Comparison of ENCODE assay signal across 8 mouse cellular contexts in the genomic region with DNA sequence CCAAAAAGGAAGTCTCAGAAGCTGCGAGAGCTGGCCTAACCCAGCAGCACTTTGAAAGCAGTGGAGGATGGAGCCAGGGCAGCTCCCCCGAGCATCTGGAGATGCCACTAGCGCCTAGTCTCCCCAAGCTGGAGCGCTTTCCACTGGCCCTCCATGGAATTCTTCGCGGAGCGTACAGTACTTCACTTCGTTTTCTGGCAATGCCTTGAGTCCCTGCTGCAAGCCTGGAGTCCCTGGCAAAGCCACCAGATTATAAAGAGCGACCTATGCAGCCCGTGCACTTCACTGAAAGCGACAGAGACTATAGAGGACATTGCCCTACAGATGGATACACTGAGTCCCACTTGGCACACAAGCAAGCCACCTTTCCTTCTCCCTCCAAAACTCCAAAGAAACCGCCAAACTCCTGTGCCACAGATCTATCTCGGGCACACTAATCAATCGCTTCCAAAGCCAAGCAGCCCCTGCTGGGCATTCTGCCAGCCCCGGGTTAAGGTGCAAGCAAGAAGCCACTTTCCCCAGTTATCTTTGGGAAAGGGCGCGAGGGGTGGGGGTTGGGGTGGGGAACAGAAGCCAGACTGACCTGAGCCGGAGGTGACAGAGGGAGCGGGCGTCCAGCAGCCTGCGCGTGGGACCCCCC. TPM values are rescaled to one million over a fixed set of nuclear protein-coding genes. Genes with fewer than 3 reads are reported as not detected.
DNase-seq lines count a peak whose midpoint lies in the region; ATAC-seq and TF ChIP-seq lines count a peak whose summit lies in the region.

No protein-coding gene starts in this region.

- TF ChIP-seq CTCF in liver, adult 2 months (IDR thresholded peaks at IDR 0.05; ENCODE audit: low read depth, low read length): no peak

- peak overlapping the region; percentile 62 for H3K4me3 ChIP-seq in liver, adult 2 months (ENCODE audit: insufficient read depth, low read depth, low read length)
- peak overlapping the region; percentile 71 for H3K4me3 ChIP-seq in heart, embryonic 13.5 days
- H3K4me3 ChIP-seq in limb, embryonic 13.5 days: peak overlapping the region; percentile 74
- peak overlapping the region; percentile 64 for H3K4me3 ChIP-seq in neural tube, embryonic 11.5 days (ENCODE audit: low read depth, low read length)

- peak; percentile 61 for DNase-seq in liver, adult 2 months (ENCODE audit: extremely low read depth, low read depth, low spot score)
- DNase-seq in liver: no peak
- DNase-seq in embryo, embryonic 11 days: peak; percentile 45
- DNase-seq in neural tube, embryonic 11.5 days (ENCODE audit: low spot score): peak; percentile 46
- DNase-seq in layer of hippocampus, adult 11-12 months (ENCODE audit: low spot score): no peak

- H3K9me3 ChIP-seq in heart, embryonic 13.5 days: 0 out of 2 replicates have a peak, but pooled peaks cover 4% of the 10 kb centered on the region
- peaks cover 6% of the 10 kb centered on the region; the same call in 1 of the 2 replicates for H3K9me3 ChIP-seq in limb, embryonic 13.5 days
- no peaks in the 10 kb centered on the region for H3K9me3 ChIP-seq in neural tube, embryonic 11.5 days (ENCODE audit: control insufficient read depth, low read length)

- no peaks in the 10 kb centered on the region; the same call in 1 of the 2 replicates for H3K27me3 ChIP-seq in liver, adult 2 months (ENCODE audit: control insufficient read depth, insufficient read depth, low read length)
- H3K27me3 ChIP-seq in heart, embryonic 13.5 days (replicated peaks): peaks cover 26% of the 10 kb centered on the region
- peaks cover 6% of the 10 kb centered on the region; the same call in 1 of the 2 replicates for H3K27me3 ChIP-seq in limb, embryonic 13.5 days
- peaks cover 31% of the 10 kb centered on the region for H3K27me3 ChIP-seq in neural tube, embryonic 11.5 days (ENCODE audit: control insufficient read depth, insufficient read depth, low read length)

- 0 out of 2 replicates have a peak, but pooled peaks have one; percentile 18 for ATAC-seq in heart, embryonic 13.5 days (ENCODE audit: extremely low read depth, insufficient number of reproducible peaks, low FRiP score, low TSS enrichment)
- ATAC-seq in limb, embryonic 13.5 days (ENCODE audit: low FRiP score, low read depth): no peak
- ATAC-seq in neural tube, embryonic 11.5 days (ENCODE audit: insufficient read depth, low FRiP score, low TSS enrichment): peak; percentile 8; the same call in 1 of the 2 replicates
- ATAC-seq in CD4-positive, CD25-positive, alpha-beta regulatory T cell, adult 4 months: no peak

- no peaks in the 10 kb centered on the region for H3K79me2 ChIP-seq in liver, adult 2 months (ENCODE audit: control insufficient read depth, insufficient read depth, low read length)

- peak overlapping the region; percentile 69 for H3K9ac ChIP-seq in liver, adult 2 months (ENCODE audit: low read depth, low read length)
- peak overlapping the region; percentile 84 for H3K9ac ChIP-seq in heart, embryonic 13.5 days
- peak overlapping the region; percentile 91 for H3K9ac ChIP-seq in limb, embryonic 13.5 days
- H3K9ac ChIP-seq in neural tube, embryonic 11.5 days (ENCODE audit: low read length): peak overlapping the region; percentile 68

- no peaks in the 10 kb centered on the region for H3K36me3 ChIP-seq in liver, adult 2 months (ENCODE audit: control insufficient read depth, insufficient read depth, low read length)
- no peaks in the 10 kb centered on the region for H3K36me3 ChIP-seq in heart, embryonic 13.5 days
- no peaks in the 10 kb centered on the region for H3K36me3 ChIP-seq in limb, embryonic 13.5 days
- H3K36me3 ChIP-seq in neural tube, embryonic 11.5 days (ENCODE audit: control insufficient read depth, insufficient read depth, low read length): no peaks in the 10 kb centered on the region

- peaks cover 6% of the 10 kb centered on the region for H3K4me1 ChIP-seq in liver, adult 2 months (ENCODE audit: control insufficient read depth, insufficient read depth, low read length)
- H3K4me1 ChIP-seq in heart, embryonic 13.5 days: peaks cover 58% of the 10 kb centered on the region
- H3K4me1 ChIP-seq in limb, embryonic 13.5 days: peaks cover 38% of the 10 kb centered on the region
- H3K4me1 ChIP-seq in neural tube, embryonic 11.5 days (ENCODE audit: control insufficient read depth, insufficient read depth, low read length): peaks cover 22% of the 10 kb centered on the region; the same call in 1 of the 2 replicates

- 2% methylated on average over 22 of the region's 22 CpGs for WGBS in liver, adult 2 months
- WGBS in heart, embryonic 13.5 days: under 1% methylated on average over 22 of the region's 22 CpGs
- 2% methylated on average over 22 of the region's 22 CpGs for whole genome bisulfite sequencing in limb, embryonic 13.5 days
- 2% methylated on average over 22 of the region's 22 CpGs for WGBS in neural tube, embryonic 11.5 days

- H3K27ac ChIP-seq in liver, adult 2 months (replicated peaks; ENCODE audit: insufficient read depth, low read depth, low read length): no peak overlapping the region
- peak overlapping the region; percentile 72 for H3K27ac ChIP-seq in heart, embryonic 13.5 days (replicated peaks)
- peak overlapping the region; percentile 95 for H3K27ac ChIP-seq in limb, embryonic 13.5 days
- H3K27ac ChIP-seq in neural tube, embryonic 11.5 days (ENCODE audit: low read depth, low read length): no peak overlapping the region

- TF ChIP-seq POLR2A in liver, adult 2 months (IDR thresholded peaks at IDR 0.05; ENCODE audit: extremely low read depth, insufficient read depth, low read length): no peak

- peak overlapping the region; percentile 87 for H3K4me2 ChIP-seq in heart, embryonic 13.5 days
- H3K4me2 ChIP-seq in limb, embryonic 13.5 days (replicated peaks): peak overlapping the region; percentile 79
- H3K4me2 ChIP-seq in neural tube, embryonic 11.5 days (ENCODE audit: low read depth): peak overlapping the region; percentile 95

RNA-seq across cellular contexts. Expression of gene Col12a1, which starts 0.7 kb away (rescaled TPM):
- total RNA-seq in liver, adult 2 months (2014; rRNA removed): 0.60 and 1.0 TPM in 2 replicates
- polyA plus RNA-seq in liver, adult 2 months (2012; rRNA removed): 1.7 and 1.8 TPM in 2 replicates
- 13.2 and 14.7 TPM in 2 replicates for polyA plus RNA-seq in heart, embryonic 13.5 days (2015; fragmentation: Nextera tagmentation; extraction: Ambion mirVana)
- 87.8 and 99.8 TPM in 2 replicates for polyA plus RNA-seq in limb, embryonic 13.5 days (2015; fragmentation: Nextera tagmentation; extraction: Ambion mirVana)
- polyA plus RNA-seq in neural tube, embryonic 11.5 days (2014; fragmentation: Nextera tagmentation; extraction: Ambion mirVana): 19.9 and 24.2 TPM in 2 replicates
- polyA plus RNA-seq in CD4-positive, CD25-positive, alpha-beta regulatory T cell, adult 4 months (2017; shearing (Covaris generic)): not detected

RNA-seq across cellular contexts. Expression of gene Cox7a2, which starts 41.7 kb away (rescaled TPM):
- total RNA-seq in liver, adult 2 months (2014; rRNA removed): 458 and 539 TPM in 2 replicates
- 163 and 249 TPM in 2 replicates for polyA plus RNA-seq in liver, adult 2 months (2012; rRNA removed)
- 1,316 and 1,450 TPM in 2 replicates for polyA plus RNA-seq in heart, embryonic 13.5 days (2015; fragmentation: Nextera tagmentation; extraction: Ambion mirVana)
- 622 and 629 TPM in 2 replicates for polyA plus RNA-seq in limb, embryonic 13.5 days (2015; fragmentation: Nextera tagmentation; extraction: Ambion mirVana)
- polyA plus RNA-seq in neural tube, embryonic 11.5 days (2014; fragmentation: Nextera tagmentation; extraction: Ambion mirVana): 635 and 646 TPM in 2 replicates
- 100 to 1,000 TPM; 198 to 259 TPM for polyA plus RNA-seq in CD4-positive, CD25-positive, alpha-beta regulatory T cell, adult 4 months (2017; shearing (Covaris generic))

Comparison
In these comparisons a context has a peak if more than half of its experiments do, and no peak if none do; other contexts are left out.
1. DNase-seq: peak in liver, adult 2 months (single experiment), embryo, embryonic 11 days (single experiment) and neural tube, embryonic 11.5 days (single experiment); none in liver (single experiment) and layer of hippocampus, adult 11-12 months (single experiment).
2. H3K27ac ChIP-seq: peak in heart, embryonic 13.5 days (single experiment) and limb, embryonic 13.5 days (single experiment); none in liver, adult 2 months (single experiment) and neural tube, embryonic 11.5 days (single experiment).
3. ATAC-seq: peak in heart, embryonic 13.5 days (single experiment) and neural tube, embryonic 11.5 days (single experiment); none in limb, embryonic 13.5 days (single experiment) and CD4-positive, CD25-positive, alpha-beta regulatory T cell, adult 4 months (single experiment).
4. Peak in every context shown above with its lines, with median percentiles within 50 percentile points of each other: H3K4me3 ChIP-seq, H3K9ac ChIP-seq and H3K4me2 ChIP-seq.